Mouse (Mus musculus): ENCODE data around the gene 4930524B15Rik.

DNA sequence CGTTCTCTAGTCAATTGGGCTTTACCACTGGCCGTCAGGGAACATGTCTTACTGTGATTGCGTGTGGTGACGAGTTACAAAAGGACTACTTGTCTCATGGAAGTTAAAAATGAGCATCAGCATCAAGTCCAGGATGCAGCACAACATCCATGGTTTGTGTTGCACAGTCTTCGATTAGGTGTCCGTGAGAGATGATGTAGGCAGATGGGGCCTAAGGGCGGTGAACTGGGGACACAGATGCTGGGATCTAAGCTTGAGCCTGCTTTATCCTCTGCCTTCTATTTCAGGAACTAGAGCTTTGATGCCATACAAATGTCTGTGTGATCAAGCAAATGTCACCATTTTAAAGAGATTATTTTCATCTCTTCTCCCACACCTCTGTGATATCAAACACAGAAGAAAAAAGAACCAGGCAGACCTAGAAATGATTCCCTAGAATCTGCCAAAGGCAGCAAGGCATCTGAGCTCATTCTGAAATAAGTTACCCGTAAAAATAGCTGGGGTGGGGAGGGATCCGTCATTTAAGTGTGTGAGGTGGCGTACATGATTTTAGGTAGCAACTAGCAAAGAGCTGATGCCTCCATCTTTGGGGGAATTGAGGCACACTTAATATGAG is 28.4 kb upstream of the 4930524B15Rik start:
- TF ChIP-seq EP300 (IDR thresholded peaks at IDR 0.05; ENCODE audit: insufficient read depth, low read depth, low read length) (no peak), POLR2A (IDR thresholded peaks at IDR 0.05; ENCODE audit: insufficient read depth, low read length) (no peak), CTCF (IDR thresholded peaks at IDR 0.05; ENCODE audit: low read depth, low read length) (no peak)

Data from ES-Bruce4 (cell line).